Mouse (Mus musculus) megakaryocyte-erythroid progenitor cell, adult 5-6 weeks (primary cell): ENCODE results near the gene Tarbp2. TPM values are rescaled to one million over a fixed set of nuclear protein-coding genes. Genes with fewer than 3 reads are reported as not detected.

Experiments used
- ATAC-seq: replicated peaks from 2 replicates; pipeline ENCODE4 v1.8.0; 2016; ENCODE audit warnings: mild to moderate bottlenecking, inconsistent platforms; ENCODE audit not compliant: severe bottlenecking, poor library complexity, low FRiP score, low TSS enrichment
- total RNA-seq, 2 experiments: library from RNA; stranded (forward) in 1 of 2; stranded (reverse) in 1 of 2; fragments of 200-1000, 215-1000 nt in 1 of 2; fragments of >200 nt in 1 of 2; fragmentation: Nextera tagmentation in 1 of 2; gene quantifications; 2 replicates each; pipeline ENCODE4 v1.2.3; 2014 to 2017

Gene Tarbp2
- 37.4 and 40.7 TPM in 2 replicates for total RNA-seq (2014; fragmentation: Nextera tagmentation)
- total RNA-seq (2017) = 17.0 and 19.7 TPM in 2 replicates

DNA sequence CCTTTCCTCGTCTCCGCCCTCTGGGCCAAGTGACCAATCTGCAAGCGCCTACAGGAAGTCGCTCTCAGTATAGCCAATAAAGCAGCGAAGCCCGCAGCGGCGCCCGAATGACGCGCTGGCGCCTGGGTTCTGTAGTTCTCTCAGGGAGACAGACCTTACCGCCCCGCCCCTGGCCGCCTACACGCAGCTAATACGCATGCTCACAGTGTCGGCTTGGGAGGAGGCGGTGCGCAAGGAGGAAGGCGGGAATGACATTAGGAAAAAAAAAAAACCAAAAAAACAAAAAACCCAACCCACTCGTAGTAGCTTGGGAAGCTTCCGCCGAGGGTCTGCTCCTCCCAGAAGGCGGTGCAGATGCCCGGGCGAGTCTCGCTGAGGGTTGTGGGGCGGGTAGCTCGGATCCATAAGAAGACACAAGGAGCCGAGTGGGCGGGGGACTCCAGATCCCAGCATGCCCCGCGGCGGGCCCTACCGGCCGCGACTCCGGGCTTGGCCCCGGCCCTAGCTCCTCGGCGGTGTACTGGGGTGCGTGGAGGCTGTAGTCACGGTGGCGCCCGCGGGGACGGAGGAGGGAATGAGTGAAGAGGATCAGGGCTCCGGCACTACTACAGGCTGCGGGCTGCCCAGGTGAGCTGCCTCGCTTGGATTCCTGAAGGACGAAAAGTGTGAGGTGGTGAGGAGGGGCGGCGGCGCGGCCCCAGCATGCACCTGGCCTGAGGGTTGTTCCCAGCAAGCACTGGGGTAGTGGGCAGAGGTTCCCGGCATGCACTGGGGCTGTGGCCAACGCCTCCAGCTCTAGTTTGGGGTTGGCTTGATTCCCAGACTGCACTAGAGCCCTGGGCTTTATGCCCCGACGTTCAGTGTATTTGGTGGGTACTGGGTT is at the start of gene Tarbp2:
Gene Tarbp2, plus strand, starts transcription at position 217 of the 883 bp plus-strand sequence.
- ATAC-seq = peak; percentile 85

DNA sequence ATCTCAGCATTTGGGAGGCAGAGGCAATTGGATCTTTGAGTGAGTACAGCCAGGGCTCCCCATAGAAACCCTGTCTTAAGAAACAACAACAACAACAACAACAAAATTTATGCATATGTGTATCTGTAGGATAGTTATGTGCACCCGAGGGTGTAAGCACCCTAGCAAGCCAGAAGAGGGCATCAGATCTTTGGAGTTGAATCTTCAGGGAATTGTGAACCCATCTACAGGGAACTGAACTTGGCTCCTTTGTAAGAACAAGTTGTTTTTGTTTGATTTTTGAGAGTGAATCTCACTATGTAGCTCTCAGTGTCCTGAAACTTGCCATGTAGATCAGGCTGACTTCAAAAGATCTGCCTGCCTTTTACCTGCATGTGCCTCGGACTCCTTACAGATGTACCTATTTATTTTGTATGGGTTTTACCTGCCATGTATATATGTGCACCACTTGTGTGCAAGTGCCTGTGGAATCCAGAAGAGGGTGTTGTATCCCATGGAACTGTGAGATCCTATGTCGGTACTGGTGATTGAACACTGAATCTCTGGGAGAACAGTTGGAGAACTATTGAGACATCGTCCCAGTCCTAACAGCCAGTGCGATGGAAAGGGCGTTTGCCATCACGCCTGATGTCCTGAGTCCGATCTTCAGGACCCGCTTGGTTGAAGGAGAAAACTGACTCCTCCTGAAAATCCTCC is 49.2 kb upstream of the Tarbp2 start:
- no peak for ATAC-seq

DNA sequence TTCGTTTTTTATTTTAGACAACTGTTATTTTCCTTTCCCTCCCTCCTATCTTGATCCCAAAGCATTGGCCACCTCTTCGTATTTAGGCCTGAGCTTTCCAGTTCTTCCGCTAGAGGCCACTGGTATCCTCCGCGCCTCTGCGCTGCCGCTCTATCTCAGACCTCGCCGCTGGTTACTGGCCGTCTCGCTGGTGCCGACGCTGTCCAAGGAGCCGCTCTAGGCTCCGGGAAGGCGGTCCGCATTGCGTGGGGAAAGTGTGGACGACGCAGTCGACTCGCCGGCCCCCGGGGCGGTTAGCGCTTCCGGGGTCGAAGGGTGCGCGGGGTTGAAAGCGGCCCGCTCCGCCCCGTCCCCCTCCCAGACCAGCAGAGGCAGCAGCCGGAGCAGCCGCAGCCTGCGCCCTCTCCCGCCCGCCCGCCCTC is 47.8 kb upstream of the Tarbp2 start, which contains the start of gene Pcbp2:
Gene Pcbp2, plus strand, starts transcription at position 357 of the 422 bp plus-strand sequence.
- ATAC-seq = peak; percentile 98

- ATAC-seq = peak; percentile 39
These were observed 47.2 kb upstream of the Tarbp2 start for GRCm38 (mm10) chr15:102470605-102471294.

GRCm38 (mm10) chr15:102471295-102471645 is 46.7 kb upstream of the Tarbp2 start:
- ATAC-seq = 0 out of 2 replicates have a peak, but pooled peaks have one; percentile 0

DNA sequence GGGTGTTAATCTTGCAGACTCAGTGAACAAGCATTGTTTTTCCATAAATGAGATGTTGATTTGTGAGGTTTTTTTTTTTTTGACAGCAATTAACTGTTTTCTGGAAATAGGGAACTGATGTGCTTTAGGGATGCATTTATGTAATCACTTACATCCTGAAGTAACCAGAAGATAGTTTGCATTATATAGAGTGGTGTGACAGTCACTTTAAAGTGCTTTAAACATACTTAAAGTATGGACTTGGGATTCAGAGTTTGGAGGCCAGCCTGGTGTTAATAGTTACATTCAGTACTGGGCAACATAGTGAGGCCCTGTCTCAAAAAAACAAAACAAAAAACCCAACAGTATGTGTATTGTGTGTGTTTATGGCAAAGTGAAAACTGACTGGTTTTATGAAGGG is 46.3 kb upstream of the Tarbp2 start:
- no peak for ATAC-seq

DNA sequence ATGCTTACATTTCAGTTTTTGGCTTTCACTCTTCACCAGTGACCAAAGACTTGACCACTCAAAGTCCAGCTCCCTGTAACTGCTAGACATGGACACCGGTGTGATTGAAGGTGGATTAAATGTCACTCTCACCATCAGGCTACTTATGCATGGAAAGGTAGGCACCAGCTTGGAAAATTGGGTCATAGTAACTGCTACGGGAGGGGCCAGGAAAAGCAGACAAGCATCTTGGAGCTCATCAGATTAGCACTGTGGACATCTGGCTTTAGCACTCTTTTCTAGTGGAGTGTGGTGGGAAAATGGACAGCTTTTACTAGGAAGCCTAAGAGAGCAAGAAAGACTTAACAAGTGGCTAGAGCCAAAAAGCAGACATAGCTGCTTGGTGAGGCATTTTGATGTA is 44.7 kb upstream of the Tarbp2 start:
- ATAC-seq = no peak

DNA sequence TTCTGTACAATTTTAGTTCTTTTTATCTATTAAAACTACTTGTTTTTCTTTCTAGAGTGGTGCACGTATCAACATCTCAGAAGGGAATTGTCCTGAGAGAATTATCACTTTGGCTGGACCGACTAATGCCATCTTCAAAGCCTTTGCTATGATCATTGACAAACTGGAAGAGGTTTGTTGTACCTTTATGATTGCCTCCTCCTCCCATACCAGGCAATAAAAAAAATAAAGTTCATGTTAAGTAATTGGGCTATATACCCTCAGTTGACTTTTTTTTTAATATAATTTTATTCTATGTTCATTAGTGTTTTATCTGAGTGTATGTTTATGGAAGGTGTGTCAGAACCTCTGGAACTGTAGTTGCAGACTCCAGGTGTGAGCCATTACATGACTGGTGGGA is 43.5 kb upstream of the Tarbp2 start:
- ATAC-seq = no peak

GRCm38 (mm10) chr15:102483136-102483535 is 34.9 kb upstream of the Tarbp2 start:
- no peak for ATAC-seq

- no peak for ATAC-seq
These were observed 32.1 kb upstream of the Tarbp2 start for GRCm38 (mm10) chr15:102485853-102486252.

- no peak for ATAC-seq
These were observed 30.3 kb upstream of the Tarbp2 start for GRCm38 (mm10) chr15:102487664-102488063.

DNA sequence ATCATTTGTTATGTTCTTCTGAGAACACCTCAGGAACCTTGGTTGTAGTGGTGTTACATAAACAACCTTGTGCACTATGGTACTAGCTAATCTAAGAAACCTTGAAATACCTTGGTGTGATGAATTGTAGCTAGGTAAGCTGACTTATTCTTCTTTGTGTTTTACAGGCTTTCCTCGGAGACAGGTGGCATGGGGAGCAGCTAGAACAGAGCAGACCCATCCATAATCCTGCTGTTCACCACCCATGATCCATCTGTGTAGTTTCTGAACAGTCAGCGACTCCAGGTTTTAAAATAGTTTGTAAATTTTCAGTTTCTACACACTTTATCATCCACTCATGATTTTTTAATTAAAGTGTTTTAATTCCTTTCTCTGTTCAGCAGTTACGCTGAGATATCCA is 19.7 kb upstream of the Tarbp2 start:
- ATAC-seq = no peak

DNA sequence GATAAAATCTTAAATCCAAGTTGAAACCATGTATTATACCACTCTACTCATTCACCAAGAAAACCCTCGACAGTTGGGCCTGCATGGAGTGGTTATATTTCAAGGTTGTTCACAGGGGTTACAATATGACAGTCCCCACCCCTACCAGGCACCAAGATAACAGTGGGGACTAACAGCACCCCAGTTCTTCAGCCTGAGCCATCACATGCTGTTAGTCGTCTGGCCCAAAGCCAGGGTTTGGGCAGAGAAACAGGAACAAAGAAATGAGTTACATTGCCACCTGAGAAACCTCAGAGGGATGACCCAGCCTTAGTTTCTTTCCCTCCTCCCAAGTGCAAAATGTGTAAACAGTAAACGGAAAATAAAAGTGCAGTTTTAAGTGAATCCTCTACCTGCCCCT is 18.6 kb upstream of the Tarbp2 start:
- 0 out of 2 replicates have a peak, but pooled peaks have one; percentile 15 for ATAC-seq

GRCm38 (mm10) chr15:102499851-102500250 is 18.1 kb upstream of the Tarbp2 start:
- no peak for ATAC-seq

GRCm38 (mm10) chr15:102500479-102500878 is 17.5 kb upstream of the Tarbp2 start:
- ATAC-seq = no peak

DNA sequence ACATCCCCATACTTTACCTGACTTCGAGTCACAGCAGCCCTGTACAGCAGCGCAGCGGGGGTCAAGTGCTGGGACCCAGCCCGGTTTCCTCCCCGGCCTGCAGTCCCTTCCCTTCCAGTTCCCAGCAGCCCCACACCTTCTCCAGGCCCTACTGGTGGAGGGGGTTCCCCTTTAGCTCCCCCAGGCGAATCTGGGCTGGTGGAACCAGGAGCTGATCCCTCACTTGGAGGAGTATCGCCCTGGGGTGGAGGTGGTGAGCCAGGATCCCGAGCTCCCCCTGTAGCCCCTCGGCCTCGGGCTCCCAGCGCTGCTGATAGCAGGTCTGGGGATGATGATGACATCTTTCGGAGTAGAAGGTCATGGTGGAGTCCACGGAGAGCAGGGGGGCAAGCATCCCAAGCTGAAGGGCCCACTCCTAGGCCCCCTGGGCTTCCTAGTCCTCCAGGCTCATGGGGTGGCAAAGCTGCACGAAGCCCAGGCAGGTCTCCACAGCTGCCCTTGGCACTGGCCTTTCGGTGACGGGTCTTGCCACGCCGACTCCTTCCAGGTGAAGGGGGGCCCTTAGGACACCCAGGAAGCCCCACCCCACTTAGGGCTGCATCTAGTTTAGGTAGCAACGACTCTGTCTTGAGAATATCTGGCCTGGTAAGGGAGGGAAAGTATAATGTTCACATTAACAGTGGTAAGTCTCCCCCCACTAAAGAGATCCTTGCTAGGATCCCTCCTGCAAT is 16.7 kb upstream of the Tarbp2 start:
- 0 out of 2 replicates have a peak, but pooled peaks have one; percentile 21 for ATAC-seq

GRCm38 (mm10) chr15:102502254-102502840 is 15.6 kb upstream of the Tarbp2 start:
- ATAC-seq = no peak

GRCm38 (mm10) chr15:102503447-102503846 is 14.5 kb upstream of the Tarbp2 start, which contains the start of gene Gm10337:
TSS of gene Gm10337 (plus strand) at chr15:102503722.
- ATAC-seq = no peak
